Mouse (Mus musculus) common myeloid progenitor, adult 5-6 weeks (primary cell): Measurements from ENCODE around the gene Oit3. TPM values are rescaled to one million over a fixed set of nuclear protein-coding genes. Genes with fewer than 3 reads are reported as not detected.
A peak's percentile ranks its signal among the peaks of the same experiment; 100 is the strongest.

Experiments
- ATAC-seq: replicated peaks from 2 replicates; pipeline ENCODE4 v1.8.0; 2016; ENCODE audit warnings: low read depth, mild to moderate bottlenecking, moderate TSS enrichment, inconsistent platforms; ENCODE audit not compliant: poor library complexity, severe bottlenecking
- total RNA-seq: library from RNA; stranded (forward); fragments of 200-1000, 187-1606 nt; gene quantifications from 2 replicates; pipeline ENCODE4 v1.2.3, GENCODE M21; 2017

Gene Oit3
- 0.32 TPM in 1 of 2 replicates, not detected in the other for total RNA-seq

DNA sequence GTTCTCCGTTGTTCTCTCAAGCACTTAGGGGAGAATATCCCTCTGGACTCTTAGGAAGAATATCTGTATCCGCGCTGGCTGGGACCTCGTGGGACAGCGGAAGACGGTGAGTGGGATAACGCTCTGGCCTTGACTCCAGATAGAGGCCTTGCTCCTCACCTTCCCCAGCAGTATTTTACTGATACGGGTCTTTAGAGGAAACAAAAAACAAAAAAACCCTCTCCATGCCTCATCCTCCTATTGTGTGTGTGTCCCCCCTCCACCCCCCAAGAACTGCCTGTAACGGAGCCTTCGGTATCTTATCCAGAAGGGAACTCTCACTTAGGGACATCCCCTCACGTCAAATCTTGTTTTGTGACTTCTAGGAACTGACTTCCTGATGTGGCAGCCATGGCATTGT lies at the start of gene Oit3:
TSS of gene Oit3 (minus strand) at position 44 of the 400 bp plus-strand sequence.
- no peak; the same call in 1 of the 2 replicates for ATAC-seq

GRCm38 (mm10) chr10:59490920-59491319 lies 49.3 kb upstream of the Oit3 start:
- no peak for ATAC-seq

DNA sequence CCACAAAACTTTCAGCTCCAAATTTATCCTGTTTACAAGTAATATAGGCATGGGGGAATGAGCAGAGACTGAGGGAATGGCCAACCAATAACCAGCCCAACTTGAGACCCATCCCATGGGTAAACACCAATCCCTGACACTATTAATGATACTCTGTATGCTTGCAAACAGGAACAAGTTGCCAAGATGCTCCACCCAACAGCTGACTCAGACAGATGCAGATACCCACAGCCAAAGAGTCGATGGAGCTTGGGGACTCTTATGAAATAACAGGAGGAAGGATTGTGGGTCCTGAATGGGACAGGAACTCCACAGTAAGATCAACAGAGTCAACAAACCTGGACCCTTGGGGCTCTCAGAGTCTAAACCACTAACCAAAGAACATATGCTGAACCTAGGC lies 47.8 kb upstream of the Oit3 start:
- ATAC-seq = no peak

GRCm38 (mm10) chr10:59487351-59487750 lies 45.8 kb upstream of the Oit3 start:
- no peak for ATAC-seq

DNA sequence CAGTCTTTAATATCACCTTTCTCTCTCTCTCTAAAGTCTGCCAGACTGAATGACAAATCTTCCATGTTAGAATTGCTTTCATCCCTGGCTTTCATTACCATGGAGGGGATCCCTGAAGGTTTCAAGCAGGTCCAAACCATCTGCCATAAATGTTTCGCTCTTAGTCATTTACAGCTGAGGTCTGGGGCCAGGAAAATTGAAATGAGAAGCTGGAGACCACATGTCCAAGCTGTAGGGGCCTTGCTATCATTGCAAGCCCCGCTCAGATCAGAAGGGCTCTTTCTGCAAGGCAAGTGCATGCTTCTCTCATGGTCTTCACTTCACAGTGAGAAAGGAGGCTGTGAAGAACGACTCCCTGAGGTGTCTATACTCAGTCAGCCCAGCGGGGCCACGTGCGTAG lies 42.7 kb upstream of the Oit3 start:
- ATAC-seq = no peak

GRCm38 (mm10) chr10:59481381-59481780 lies 39.8 kb upstream of the Oit3 start:
- ATAC-seq = no peak

DNA sequence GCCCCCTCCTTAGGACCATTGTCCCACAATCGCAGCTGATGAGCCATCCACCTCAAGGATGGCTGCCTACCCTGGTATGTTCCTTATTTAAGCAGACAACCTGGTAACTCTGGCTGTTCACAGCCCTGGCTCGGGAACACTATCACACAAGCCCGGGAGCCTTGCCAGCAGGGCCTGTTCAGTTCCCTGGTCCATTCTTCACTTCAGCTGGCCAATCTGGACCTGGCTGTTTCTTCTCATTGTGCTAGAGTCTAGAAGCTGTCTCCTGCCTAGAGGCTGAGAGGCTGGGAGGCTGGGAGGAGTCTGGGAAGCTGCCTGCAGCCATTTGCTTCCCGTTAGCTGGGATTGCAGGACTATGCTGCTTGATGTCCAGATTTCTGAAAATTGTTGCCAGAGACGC lies 28.9 kb upstream of the Oit3 start:
- no peak for ATAC-seq

DNA sequence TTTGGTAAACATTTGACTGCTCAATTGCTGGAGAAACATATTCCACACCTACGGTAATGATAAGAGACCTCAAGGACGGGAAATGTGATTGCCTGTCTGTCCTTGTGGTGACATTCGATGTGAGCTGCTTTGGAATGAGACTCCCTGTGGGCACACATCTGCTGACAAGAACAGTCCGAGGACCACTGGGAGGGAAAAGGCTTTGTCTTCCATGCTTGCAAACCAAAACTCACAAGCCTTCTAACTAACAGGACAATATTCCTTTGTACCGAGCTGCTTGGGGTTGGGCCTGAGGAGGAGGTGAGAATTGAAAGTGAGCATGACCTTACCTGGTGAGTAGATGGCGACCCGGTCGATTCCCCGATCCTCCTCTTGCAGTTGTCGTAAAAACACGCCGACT lies 25.7 kb upstream of the Oit3 start:
- no peak for ATAC-seq

- no peak for ATAC-seq
These were observed 25.0 kb upstream of the Oit3 start for GRCm38 (mm10) chr10:59466626-59467025.

- no peak for ATAC-seq
These were observed 24.0 kb upstream of the Oit3 start for GRCm38 (mm10) chr10:59465546-59465945.

DNA sequence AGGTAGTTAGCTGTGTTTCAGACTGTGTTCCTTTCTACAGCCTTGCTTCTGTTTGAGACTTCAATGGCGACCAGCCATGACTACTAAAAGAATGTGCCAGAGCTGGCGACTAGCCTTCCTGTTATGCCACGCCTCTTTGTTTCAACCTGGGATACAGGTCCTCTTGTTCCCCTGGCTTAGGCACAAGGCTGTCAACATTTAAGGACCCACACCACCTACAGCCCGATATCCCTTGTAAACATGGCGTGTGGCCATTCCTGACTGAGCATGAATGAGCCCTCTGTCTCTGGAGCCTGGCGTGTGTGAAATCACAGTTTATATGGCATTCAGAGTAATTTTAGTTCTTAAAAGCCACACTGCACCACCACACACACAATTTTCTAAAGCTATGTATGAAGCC lies 20.7 kb upstream of the Oit3 start:
- ATAC-seq = no peak

GRCm38 (mm10) chr10:59459767-59460166 lies 18.2 kb upstream of the Oit3 start:
- no peak for ATAC-seq

DNA sequence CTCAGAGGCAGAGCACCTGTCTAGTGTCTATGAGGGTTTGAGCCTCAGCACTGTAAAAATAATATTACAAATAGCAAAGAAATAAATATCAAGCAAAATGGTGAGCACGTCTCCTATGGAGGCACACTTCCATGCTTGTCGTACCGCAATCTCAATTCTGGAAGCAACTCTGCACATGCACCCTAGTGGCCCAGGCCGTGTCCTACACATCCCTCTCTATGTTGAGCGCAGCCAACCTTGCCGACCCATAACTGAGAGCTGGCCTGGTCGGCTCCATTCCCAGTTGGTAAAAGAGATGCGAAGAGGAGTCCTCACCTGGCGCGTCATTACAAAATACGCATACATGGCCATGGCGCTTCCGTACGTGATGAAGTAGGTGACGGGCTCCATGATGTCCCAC lies 13.1 kb upstream of the Oit3 start:
- no peak for ATAC-seq

DNA sequence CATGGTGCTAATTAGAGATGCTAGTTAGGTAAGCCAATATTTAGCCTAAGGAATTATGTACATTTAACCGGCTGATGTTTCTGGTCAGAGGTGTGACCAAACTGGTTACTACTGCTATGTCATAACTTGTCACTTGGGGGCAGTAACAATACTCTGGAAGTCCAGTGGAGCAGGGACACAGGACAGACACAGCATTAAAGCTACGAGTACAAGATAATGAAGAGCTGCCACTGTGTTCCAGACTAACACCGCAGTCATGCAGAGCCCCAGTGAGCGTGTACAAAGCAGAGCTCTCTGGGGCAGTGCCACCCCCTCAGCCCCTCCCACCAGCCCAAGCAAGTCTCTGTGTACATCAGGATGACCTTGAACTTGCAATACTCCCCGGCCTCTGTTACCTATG lies 10.3 kb upstream of the Oit3 start:
- peak; percentile 85 for ATAC-seq

- ATAC-seq = no peak
These were observed 6.0 kb upstream of the Oit3 start for GRCm38 (mm10) chr10:59447546-59447945.

DNA sequence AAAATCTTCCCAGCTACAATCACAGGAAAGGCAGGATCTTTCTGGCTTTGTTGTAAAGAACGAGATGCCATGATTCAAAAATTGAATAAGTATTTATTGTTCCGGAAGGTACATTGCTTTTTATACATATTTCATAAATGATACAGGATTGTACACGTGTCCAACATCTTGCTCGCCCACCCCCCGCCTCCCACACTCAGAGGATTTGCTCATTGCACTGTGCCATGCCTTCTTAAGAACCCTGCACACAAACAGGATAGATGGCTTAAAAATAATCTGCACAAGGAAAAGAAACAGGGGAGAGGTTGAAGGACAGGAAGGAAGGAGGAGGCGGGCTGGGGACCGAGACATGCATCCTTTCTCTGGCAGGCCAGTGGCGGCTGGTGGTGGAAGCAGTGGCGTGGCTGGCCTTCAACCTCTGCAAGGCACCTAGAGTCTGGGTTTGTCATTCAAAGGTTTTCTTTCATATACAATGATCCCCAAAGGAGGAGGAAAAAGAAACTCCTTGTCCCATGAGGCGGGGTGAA lies 5.4 kb upstream of the Oit3 start:
- no peak for ATAC-seq

DNA sequence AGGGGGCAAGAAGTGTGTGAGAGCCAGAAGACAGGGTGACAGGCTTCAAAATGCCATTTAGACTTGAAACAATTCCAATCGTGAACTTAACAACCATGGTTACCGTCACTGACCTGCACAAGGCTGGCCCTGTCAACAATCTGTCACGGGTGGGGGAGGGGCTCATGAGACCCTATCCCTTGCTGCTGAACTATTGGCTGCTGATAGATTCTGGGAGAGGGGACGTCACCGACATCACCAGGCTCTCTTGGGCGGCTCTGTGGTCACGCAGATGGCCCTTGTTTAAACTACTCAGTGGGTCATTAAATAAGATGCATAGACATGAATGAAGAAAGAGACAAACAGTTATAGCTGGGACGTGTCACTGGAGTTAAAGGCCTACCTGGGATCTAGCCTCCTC lies 3.1 kb upstream of the Oit3 start:
- no peak for ATAC-seq

- peak; percentile 76 for ATAC-seq
These were observed 2.5 kb upstream of the Oit3 start for GRCm38 (mm10) chr10:59444106-59444505.

- no peak for ATAC-seq
These were observed 1.6 kb upstream of the Oit3 start for GRCm38 (mm10) chr10:59443212-59443611.

GRCm38 (mm10) chr10:59440177-59440576 lies 1.4 kb downstream of the Oit3 start:
- ATAC-seq = no peak

GRCm38 (mm10) chr10:59439508-59439931 lies 2.1 kb downstream of the Oit3 start:
- ATAC-seq = no peak

DNA sequence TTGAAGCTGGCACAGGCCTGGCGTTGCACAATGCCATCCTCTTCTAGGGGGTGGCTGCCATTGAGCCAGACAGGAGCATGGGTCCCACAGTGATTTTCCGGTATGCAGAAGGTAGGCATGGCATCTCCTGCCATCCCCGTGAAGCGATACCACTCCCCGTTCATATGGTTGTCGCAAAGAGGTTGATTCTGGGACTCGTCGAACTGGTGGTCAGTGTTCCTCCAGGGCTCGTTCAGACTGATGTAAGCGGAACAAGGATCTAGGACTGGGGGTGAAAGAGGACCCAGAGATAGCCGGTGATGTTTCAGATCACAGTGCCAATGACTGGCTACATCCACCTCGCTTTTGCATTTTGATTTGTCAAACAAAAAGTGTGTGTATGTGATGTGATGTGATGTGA lies 2.9 kb downstream of the Oit3 start:
- ATAC-seq = no peak

DNA sequence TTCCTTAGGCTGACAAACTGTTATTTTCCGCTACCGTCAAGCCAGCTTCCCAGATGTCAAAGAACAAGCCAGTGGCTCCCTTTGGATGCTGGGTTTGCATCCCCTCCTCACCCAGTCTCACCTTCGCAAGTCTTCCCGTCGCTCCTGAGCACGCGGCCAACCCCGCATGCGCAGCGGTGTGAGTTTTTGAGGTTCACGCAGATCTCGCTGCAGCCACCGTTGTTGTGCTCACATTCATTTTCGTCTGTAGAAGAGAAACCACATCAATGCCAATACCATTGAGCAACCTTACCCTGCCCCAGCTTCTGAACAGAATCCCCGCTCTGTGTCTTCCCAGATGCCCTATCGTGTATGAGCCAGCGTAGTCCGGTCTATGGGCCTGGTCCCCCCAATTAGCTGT lies 5.8 kb downstream of the Oit3 start:
- no peak for ATAC-seq
